Mouse (Mus musculus) lung, embryonic 14.5 days (tissue): ENCODE data around the gene Arap1. TPM values are rescaled to one million over a fixed set of nuclear protein-coding genes. Genes with fewer than 3 reads are reported as not detected.
A peak's percentile ranks its signal among the peaks of the same experiment; 100 is the strongest.

ENCODE experiments used
- ATAC-seq: fragments of 200-750 bp; cut with Nextera tagmentation; 2 replicates; pipeline ENCODE4 v1.8.0; 2017; ENCODE audit warnings: mild to moderate bottlenecking, moderate TSS enrichment, moderate library complexity; ENCODE audit not compliant: insufficient read depth
- DNase-seq: peaks from one replicate; pipeline ENCODE4 v3.0.0-alpha.2; 2015
- H3K27ac ChIP-seq: fragments of 300-500 bp; sonication (generic); 2 replicates; pipeline ENCODE4 v1.5.1; 2014; ENCODE audit warnings: low read depth, mild to moderate bottlenecking, moderate library complexity
- H3K27me3 ChIP-seq: fragments of 300-500 bp; sonication (generic); 2 replicates; pipeline ENCODE4 v1.6.1; 2014; ENCODE audit warnings: low read length, control low read depth; ENCODE audit not compliant: insufficient read depth
- H3K36me3 ChIP-seq: fragments of 300-500 bp; sonication (generic); 2 replicates; pipeline ENCODE4 v1.6.1; 2014; ENCODE audit warnings: control low read depth; ENCODE audit not compliant: insufficient read depth
- H3K4me1 ChIP-seq: fragments of 300-500 bp; sonication (generic); 2 replicates; pipeline ENCODE4 v1.6.1; 2014; ENCODE audit warnings: antibody characterized with exemption, control low read depth; ENCODE audit not compliant: insufficient read depth
- H3K4me2 ChIP-seq: fragments of 300-500 bp; sonication (generic); 2 replicates; pipeline ENCODE4 v1.6.1; 2014; ENCODE audit warnings: mild to moderate bottlenecking
- H3K4me3 ChIP-seq: fragments of 300-500 bp; sonication (generic); 2 replicates; pipeline ENCODE4 v1.5.1; 2014; ENCODE audit warnings: low read depth, low read length
- H3K9ac ChIP-seq: fragments of 300-500 bp; sonication (generic); 2 replicates; pipeline ENCODE4 v1.6.1; 2014
- H3K9me3 ChIP-seq: fragments of 300-500 bp; sonication (generic); 2 replicates; pipeline ENCODE4 v1.6.1; 2016; ENCODE audit warnings: low read depth, low read length, control low read depth
- CTCF ChIP-seq: IDR thresholded peaks from 2 replicates; pipeline ENCODE4 v1.5.1; 2016; ENCODE audit warnings: antibody characterized with exemption, low read depth
- WGBS: fragments of 180-500 bp; shearing (Covaris S2); extraction: QIAGEN DNeasy Blood & Tissue Kit; methylation state at CpG from one replicate; pipeline ENCODE4 v1.1.7; 2014; 5-methylcytosine and 5-hydroxymethylcytosine counted together
- polyA plus RNA-seq: library from polyadenylated mRNA; unstranded; fragments of >200 nt; fragmentation: Nextera tagmentation; extraction: Ambion mirVana; gene quantifications from 2 replicates; pipeline ENCODE4 v1.2.1, GENCODE M21; 2014

Gene Arap1
- polyA plus RNA-seq, 1 experiment from 2014 or later: 122 TPM

DNA sequence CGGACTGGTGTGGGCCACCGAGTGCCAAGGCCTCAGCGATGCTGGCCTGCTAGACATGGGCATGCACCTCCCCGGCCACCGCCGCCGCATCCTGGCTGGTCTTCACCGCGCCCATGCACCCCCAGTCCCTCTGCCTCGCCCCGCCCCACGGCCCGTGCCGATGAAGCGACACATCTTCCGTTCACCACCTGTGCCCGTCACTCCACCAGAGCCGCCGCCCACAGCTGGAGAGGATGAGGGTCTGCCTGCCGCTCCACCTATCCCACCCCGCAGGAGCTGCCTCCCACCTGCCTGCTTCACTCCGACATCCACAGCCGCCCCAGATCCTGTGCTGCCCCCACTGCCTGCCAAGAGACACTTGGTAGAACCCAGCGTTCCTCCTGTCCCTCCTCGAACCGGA lies 25.2 kb downstream of the Arap1 start:
- no peak for TF ChIP-seq CTCF
- H3K4me1 ChIP-seq: peaks cover under 1% of the 10 kb centered on the region; the same call in 1 of the 2 replicates
- 67% methylated on average over 25 of the region's 26 CpGs for WGBS
- H3K4me3 ChIP-seq: no peak overlapping the region
- no peak overlapping the region for H3K9ac ChIP-seq
- H3K36me3 ChIP-seq: no peaks in the 10 kb centered on the region
- DNase-seq: no peak
- H3K27me3 ChIP-seq: no peaks in the 10 kb centered on the region
- no peak for ATAC-seq
- H3K27ac ChIP-seq: no peak overlapping the region
- H3K9me3 ChIP-seq: no peaks in the 10 kb centered on the region
- no peak overlapping the region for H3K4me2 ChIP-seq

DNA sequence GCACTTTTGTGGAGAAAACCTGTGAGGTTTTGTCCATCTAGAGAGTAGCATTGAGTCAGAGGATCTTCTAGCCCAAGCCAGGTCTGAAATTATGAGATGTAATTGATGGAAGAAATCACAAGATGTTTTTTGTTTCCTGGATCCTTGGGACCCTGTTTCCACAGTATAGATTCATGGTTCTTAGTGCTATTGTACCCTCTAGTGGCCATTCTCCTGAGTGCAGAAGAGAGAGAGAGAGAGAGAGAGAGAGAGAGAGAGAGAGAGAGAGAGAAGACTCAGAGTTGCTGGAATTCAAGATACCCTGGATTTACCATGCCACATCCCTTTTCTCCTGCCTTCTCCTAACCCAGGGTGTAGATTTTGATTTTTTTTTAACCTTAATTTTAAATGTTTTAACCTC lies 26.3 kb downstream of the Arap1 start:
- H3K4me2 ChIP-seq: no peak overlapping the region
- H3K27me3 ChIP-seq: no peaks in the 10 kb centered on the region
- no peak overlapping the region for H3K4me3 ChIP-seq
- no peak overlapping the region for H3K27ac ChIP-seq
- H3K4me1 ChIP-seq: peaks cover 7% of the 10 kb centered on the region
- TF ChIP-seq CTCF: peak; percentile 81
- no peaks in the 10 kb centered on the region for H3K9me3 ChIP-seq
- no peaks in the 10 kb centered on the region for H3K36me3 ChIP-seq
- H3K9ac ChIP-seq: no peak overlapping the region
- ATAC-seq: 0 out of 2 replicates have a peak, but pooled peaks have one; percentile 22
- peak; percentile 85 for DNase-seq

DNA sequence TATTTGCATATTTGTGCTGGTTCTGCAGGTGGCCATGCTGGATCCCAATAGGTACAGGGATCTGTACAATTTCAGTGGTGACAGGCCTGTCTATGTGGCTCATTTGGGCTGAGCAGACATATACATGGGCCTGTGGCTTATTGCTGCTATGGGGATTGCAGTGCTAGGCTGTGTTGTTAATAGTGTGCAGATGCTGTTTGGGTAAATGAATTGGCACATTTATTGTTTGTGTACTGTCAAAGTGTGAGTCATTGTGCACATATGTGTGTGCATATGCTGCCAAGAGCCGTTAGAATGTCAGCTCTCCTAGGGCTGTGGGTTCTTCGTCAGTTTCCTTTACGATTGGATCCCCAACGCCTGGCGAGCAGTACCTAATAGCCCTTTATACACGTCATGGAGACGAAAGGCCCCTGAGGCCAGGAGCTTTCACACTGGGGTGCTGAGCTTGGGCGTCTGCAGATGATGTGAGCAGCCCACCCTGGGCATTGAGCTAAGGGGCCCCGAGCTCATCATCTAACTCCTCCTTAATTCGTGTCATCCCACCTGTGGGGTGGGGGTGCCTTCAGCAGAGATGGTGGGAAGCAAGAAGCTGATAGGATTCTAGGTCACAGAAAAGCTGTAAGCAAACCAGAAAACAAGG lies 29.0 kb downstream of the Arap1 start:
- TF ChIP-seq CTCF: no peak
- WGBS: 70% methylated on average over 10 of the region's 10 CpGs
- Histone ChIP-seq H3K27ac (peak overlapping the region; percentile 82; the same call in 1 of the 2 replicates), H3K4me2 (no peak overlapping the region), H3K4me3 (no peak overlapping the region), H3K9ac (no peak overlapping the region), H3K4me1 (peaks cover 14% of the 10 kb centered on the region), H3K36me3 (no peaks in the 10 kb centered on the region), H3K27me3 (no peaks in the 10 kb centered on the region), H3K9me3 (no peaks in the 10 kb centered on the region)
- ATAC-seq: no peak
- DNase-seq: no peak

DNA sequence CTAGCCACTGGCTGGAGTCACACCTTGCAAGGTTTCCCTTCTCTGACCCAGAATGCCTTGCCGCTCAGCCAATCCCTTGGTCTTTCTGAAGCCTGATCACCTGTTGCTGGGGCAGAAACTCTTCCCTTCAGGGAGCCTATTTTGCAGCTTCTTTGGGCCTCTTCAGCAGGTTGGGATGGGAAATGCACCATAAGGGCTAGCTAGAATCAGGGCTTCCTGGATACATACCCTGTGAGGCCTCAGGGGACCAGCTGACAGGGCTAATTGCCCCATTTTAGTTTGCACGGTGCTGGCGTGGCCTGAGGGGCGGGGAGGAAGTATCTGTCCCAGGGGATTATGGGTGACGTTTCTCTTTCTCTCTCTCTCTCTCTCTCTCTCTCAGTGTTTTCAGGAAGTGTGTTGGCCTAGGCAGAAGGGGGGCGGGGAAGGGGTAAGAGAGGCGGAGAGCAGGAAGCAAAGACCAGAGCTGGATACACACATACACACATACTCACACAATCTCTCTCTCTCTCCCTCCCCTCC lies 29.9 kb downstream of the Arap1 start:
- Histone ChIP-seq H3K27ac (peak overlapping the region; percentile 82), H3K36me3 (no peaks in the 10 kb centered on the region), H3K9ac (peak overlapping the region; percentile 42), H3K4me2 (peak overlapping the region; percentile 56), H3K4me1 (peaks cover 14% of the 10 kb centered on the region), H3K4me3 (peak overlapping the region; percentile 14; the same call in 1 of the 2 replicates), H3K9me3 (no peaks in the 10 kb centered on the region), H3K27me3 (no peaks in the 10 kb centered on the region)
- 20% methylated on average over 7 of the region's 7 CpGs for WGBS
- no peak for TF ChIP-seq CTCF
- peak; percentile 73 for DNase-seq
- ATAC-seq: peak; percentile 76

DNA sequence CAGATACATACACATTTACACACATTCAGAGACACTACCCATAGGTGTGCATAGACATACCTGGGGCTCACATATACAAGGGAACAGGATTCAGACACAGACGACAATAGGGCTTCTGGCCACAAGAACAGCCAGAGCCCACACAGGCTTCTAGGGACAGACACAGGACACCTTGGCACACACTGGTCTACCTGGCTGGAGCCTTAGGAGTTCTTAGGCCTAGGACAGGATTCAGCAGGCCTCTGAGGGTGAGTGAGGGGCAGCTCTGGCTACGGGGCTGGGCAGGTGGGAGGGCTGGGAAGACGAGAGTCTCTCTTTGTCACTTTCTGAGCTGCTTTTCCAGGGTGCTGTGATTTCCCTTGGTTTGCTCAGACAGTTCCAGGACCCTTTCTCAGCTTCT lies 30.4 kb downstream of the Arap1 start:
- peaks cover 14% of the 10 kb centered on the region for H3K4me1 ChIP-seq
- H3K27me3 ChIP-seq: no peaks in the 10 kb centered on the region
- H3K27ac ChIP-seq: peak overlapping the region; percentile 82
- peak overlapping the region; percentile 56 for H3K4me2 ChIP-seq
- no peaks in the 10 kb centered on the region for H3K9me3 ChIP-seq
- H3K9ac ChIP-seq: peak overlapping the region; percentile 42
- WGBS: 39% methylated on average over 3 of the region's 3 CpGs
- no peak for TF ChIP-seq CTCF
- ATAC-seq (peak; percentile 25; the same call in 1 of the 2 replicates), DNase-seq (no peak)
- H3K4me3 ChIP-seq: peak overlapping the region; percentile 14; the same call in 1 of the 2 replicates
- no peaks in the 10 kb centered on the region for H3K36me3 ChIP-seq

DNA sequence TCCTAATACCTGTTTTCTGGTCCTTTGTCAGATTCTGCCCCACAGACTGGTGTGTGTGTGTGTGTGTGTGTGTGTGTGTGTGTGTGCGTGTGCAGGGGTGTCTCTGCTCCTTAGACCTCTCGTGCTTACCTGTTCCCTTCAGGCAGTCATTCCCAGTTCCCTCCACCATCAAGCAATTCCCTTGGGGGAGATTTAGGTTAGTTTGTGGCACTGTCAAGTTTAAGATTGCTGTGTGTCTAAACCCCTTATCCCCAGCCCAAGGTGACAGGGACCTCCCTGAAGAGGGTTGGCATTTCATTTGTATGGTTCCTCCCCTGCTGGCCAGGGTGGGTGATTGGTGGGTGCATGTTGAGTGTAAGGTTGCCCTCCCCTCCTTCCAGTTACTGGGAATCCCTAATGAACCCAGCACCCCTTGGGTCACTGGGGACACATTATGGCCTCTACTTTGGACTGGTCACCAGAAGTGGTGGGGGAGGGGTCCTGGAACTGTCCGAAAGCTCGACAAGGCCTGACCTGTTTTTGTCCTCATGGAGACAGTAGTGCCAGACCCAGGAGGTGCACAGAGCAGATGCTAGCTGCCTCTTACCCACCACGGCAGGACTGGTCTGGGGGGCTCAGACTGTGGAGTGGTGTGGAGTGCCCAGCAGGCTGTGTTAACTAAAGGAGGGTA lies 31.1 kb downstream of the Arap1 start:
- Histone ChIP-seq H3K4me1 (peaks cover 14% of the 10 kb centered on the region), H3K36me3 (no peaks in the 10 kb centered on the region), H3K9ac (peak overlapping the region; percentile 42), H3K27ac (peak overlapping the region; percentile 82; the same call in 1 of the 2 replicates), H3K9me3 (no peaks in the 10 kb centered on the region), H3K4me3 (peak overlapping the region; percentile 14), H3K4me2 (peak overlapping the region; percentile 56), H3K27me3 (no peaks in the 10 kb centered on the region)
- no peak for TF ChIP-seq CTCF
- ATAC-seq (no peak), DNase-seq (no peak)
- WGBS: 47% methylated on average over 5 of the region's 5 CpGs

DNA sequence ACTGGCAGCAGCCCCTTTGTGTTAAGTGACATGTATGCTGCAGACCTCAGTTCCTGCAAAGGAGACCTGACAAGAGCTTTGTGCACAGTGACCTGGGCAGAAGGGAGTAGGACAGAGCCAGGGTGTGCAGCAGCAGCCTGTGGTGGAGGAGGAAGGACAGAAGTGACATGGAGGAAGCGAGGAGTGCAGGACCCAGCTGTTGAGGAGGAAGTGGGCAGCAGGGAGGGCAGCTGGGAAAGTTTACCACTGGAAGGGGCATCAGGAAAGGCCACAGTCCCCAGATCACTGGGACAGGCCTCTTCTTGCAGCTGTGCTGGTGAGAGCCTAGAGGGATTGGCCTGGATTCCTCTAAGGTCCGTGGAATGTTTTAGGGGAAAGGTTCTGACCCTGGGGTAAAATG lies 31.9 kb downstream of the Arap1 start:
- no peak overlapping the region for H3K4me3 ChIP-seq
- H3K27ac ChIP-seq: peak overlapping the region; percentile 82
- peak; percentile 11 for DNase-seq
- TF ChIP-seq CTCF: no peak
- H3K4me1 ChIP-seq: peaks cover 19% of the 10 kb centered on the region
- H3K36me3 ChIP-seq: no peaks in the 10 kb centered on the region
- H3K4me2 ChIP-seq: peak overlapping the region; percentile 56
- peak overlapping the region; percentile 42 for H3K9ac ChIP-seq
- WGBS: 37% methylated on average over 2 of the region's 2 CpGs
- H3K9me3 ChIP-seq: no peaks in the 10 kb centered on the region
- no peaks in the 10 kb centered on the region for H3K27me3 ChIP-seq
- no peak for ATAC-seq
